Mouse (Mus musculus): ENCODE results near the gene Gm5773. TPM values are rescaled to one million over a fixed set of nuclear protein-coding genes. Genes with fewer than 3 reads are reported as not detected.

Gene Gm5773
- total RNA-seq (2023), result not detected in 4 replicates

GRCm38 (mm10) chr3:93772700-93773099, at the start of gene Gm5773:
TSS of gene Gm5773 (plus strand) at chr3:93773000.

GRCm38 (mm10) chr3:93796098-93796497, 23.3 kb downstream of the Gm5773 start, which contains the start of gene Tdpoz4:
TSS of gene Tdpoz4 (plus strand) at chr3:93796398.

Other genes starting within 250 kb of the Gm5773 start
- 168 to 198 TPM (median 184 TPM) in 4 replicates for gene S100a10, start 217.9 kb upstream of the Gm5773 start, total RNA-seq (2023)
- not detected in 4 replicates for gene Tdpoz2, start 120.3 kb upstream of the Gm5773 start, total RNA-seq (2023)
- gene Tdpoz1, start 96.7 kb upstream of the Gm5773 start, total RNA-seq (2023), result not detected in 4 replicates
- gene Gm37596, start 79.9 kb upstream of the Gm5773 start, total RNA-seq (2023), result not detected in 4 replicates
- not detected in 4 replicates for gene Tdpoz4, start 23.4 kb downstream of the Gm5773 start, total RNA-seq (2023)
- not detected in 4 replicates for gene Tdpoz3, start 53.0 kb downstream of the Gm5773 start, total RNA-seq (2023)
- not detected in 4 replicates for gene Gm9117, start 170.5 kb downstream of the Gm5773 start, total RNA-seq (2023)
- gene Tdpoz5, start 188.3 kb downstream of the Gm5773 start, total RNA-seq (2023), result not detected in 4 replicates

Data from B cell, adult 62 days (primary cell).